Mouse (Mus musculus): ENCODE measurements around the gene Lypd6b.

Lypd6b gene

DNA sequence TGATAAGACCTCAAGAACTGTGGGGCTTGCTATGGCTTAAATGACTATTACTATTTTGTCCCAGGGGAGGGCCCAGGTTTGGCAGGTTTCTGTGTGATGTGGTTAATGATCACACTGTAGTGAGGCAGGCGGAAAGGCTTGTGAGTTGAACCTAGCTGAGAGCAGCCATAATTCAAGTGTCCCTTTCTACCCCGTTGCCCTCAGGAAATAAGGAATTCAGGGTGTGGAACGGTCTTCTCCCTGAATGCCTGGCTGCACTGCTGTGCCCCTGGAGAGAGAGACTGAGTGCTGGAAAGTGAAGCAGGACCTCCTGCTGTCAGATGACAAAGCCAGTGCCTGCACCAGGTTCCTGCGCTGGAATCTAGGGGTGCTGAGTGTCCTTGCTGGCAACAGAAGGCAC, 40.3 kb downstream of the Lypd6b start:
- DNase-seq = no peak

DNA sequence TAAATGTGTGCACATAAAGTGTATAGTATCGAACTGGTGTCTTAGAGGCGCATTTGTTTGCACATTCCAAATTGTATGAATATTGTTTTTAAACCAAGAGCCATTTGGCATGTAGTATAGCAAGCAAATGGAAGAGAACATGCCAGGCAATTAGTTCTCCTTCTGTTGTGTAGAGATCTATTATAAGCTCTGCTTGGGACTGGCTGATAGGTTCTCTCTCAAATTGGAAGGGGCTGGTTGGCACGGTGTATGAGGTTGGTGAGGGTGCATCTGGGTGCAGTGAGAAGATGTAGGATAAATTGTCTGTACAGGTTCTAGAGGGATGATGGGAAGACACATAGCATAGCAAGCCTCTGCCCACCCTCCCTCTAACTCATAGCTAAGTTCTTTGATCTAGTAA, 42.9 kb downstream of the Lypd6b start:
- DNase-seq = no peak

DNA sequence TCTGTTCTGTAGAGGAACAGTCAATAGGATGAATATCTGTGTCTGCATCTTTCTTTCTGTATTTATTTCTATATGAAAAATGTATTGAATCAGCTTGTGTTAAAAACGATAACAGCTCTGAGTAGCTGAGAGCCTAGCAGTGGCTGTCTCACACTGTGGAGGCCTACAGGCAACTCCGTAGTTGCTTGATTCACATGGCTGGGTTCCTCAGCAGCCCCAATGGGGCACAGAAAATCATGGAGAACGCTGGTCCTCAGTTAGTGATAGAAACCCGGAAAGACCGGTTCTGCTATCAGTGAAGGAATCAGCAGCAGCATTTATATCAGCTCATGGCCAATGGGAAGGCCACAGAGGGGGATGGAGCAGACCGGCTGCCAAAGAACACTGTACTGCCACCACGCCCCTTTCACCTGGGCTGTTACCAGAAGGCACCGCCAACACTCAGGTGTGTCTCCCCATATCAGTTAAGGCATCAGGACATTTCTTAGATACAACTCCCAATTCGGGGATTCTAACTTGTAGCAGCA, 44.9 kb downstream of the Lypd6b start:
- no peak for DNase-seq

DNA sequence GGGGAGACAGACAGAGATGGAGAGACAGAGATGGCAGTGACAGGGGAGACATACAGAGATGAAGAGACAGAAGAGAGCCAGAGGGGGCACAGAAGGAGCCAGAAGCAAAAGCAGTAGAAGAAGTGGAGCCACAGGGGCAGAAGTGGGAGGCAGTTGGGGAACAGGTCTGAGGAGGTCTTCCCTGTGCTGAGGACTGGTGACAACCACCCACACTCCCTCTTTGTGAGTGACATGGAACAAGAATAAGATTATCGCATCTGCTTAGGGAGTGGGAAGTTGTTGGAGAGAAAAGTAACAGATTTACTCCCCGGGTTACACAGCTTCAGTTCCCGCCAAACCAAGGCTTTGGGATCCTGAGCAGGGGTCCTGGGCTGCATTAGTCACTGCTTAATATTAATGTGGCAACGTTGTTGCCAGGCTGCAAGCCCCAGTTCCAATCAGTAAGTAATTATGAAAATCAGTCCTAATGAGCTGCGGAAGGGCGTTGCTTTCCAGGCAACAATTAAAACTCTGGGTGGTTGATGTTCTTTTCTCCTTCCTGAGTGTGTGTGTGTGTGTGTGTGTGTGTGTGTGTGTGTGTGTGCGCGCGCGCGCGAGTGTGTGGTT, 50.1 kb downstream of the Lypd6b start:
- no peak for DNase-seq

DNA sequence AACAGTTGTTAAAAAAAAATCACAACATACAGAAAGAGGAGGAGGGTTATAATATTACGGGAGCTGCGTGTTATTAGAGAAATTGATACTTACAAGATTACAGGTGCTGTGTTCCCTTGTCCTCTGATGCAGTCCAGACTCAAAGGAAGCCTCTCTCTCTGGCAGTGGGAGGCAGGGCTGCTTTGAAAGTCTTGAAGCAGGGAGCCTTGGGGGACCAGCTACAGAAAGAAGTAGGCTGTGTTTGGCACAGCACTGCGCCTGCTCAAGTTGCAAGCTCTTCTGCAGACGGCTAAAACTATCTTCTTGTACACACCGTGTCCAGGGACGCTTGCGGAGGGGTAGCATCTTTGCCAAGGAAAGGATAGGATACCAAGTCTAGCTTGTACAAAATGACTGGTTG, 51.1 kb downstream of the Lypd6b start:
- peak; percentile 38 for DNase-seq

DNA sequence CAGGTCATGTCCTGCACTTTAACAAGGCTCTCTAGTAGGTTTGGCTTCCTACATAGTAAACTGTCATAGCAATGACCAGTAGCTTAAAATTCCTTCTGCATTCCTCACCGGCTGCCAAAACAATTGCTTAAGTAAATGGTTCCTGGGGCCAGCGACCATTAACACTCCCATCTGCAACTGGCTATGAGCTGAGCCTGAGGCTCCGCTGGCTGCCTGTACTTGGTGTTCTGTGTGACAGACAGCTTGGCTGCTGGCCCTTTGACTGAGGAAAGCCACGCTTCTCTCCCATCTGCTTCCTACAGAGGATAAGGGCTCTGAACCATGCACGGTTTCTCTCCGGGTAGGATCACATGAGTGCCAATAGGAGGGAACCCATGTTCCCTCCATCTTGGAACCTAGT, 53.1 kb downstream of the Lypd6b start:
- no peak for DNase-seq

DNA sequence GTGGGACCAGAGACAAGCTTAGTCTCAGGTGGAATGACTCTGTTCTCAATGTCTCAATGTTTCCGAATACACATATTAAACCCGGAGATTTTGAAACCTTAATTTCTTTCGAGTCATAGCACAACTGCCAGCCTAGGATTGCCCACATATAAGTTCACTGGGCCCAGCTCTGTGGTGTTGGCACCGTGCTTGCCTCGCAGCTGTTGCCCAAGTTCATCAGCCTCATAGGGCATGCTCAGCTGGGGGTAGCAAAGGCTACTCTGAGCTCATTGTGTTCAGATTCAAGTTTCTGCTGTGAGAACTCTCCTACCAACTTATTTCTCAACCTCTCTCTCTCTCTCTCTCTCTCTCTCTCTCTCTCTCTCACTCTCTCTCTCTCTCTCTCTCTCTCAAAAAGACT, 53.6 kb downstream of the Lypd6b start:
- DNase-seq = no peak

DNA sequence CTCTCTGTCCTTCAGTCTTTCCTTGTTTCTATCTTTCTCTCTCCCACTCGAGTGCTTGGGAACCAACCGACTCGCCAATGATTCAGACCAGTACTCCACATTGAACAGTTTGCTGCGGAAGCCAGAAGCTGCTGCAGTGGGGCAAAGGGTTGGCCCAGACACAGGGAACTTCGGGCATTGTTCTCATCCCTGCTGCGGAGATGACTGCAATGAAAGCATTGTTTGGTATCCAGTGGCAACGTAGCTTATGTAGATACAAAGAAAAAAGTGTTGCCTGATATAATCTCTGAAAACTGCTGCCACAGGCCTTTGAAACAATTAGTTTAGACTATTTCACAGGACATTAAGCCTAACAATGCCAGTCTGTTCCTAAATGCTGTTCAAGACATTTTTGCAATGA, 57.6 kb downstream of the Lypd6b start:
- DNase-seq = no peak

DNA sequence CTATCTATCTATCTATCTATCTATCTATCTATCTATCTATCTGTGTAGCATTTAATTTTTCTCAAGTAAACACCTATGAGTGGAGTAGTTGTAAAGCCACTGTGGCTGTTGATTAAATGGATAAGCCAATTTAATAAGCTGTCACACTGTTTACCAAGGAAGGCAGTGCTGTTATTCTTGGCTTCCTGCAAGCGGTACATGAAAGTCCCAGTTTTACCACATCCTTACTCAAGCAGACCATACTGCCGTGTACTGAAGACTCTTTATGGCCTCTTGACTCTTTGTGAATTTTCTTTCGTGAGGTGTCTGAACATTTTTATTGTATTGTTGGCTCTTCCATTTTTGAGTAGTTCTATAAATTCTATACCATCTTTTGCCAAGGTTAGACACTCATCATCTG, 58.6 kb downstream of the Lypd6b start:
- DNase-seq = no peak

DNA sequence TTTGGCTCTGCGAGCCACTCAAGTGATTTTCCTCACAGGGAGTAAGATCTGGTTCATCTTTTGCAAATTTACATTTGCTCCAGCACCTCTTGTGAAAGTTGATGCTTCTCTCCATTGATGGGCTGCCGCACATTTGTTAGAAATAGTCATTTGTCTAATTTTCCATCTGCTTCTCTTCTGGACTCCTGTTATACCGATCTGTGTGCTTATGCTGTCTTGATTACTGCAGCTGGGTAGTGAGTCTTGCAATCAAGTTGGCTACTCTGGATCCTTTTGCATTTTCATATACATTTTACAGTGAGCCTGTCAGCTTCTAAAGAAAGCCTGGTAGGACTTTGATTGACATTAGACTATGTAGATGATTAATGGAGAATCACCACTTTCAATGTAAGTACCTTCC, 59.4 kb downstream of the Lypd6b start:
- no peak for DNase-seq

DNA sequence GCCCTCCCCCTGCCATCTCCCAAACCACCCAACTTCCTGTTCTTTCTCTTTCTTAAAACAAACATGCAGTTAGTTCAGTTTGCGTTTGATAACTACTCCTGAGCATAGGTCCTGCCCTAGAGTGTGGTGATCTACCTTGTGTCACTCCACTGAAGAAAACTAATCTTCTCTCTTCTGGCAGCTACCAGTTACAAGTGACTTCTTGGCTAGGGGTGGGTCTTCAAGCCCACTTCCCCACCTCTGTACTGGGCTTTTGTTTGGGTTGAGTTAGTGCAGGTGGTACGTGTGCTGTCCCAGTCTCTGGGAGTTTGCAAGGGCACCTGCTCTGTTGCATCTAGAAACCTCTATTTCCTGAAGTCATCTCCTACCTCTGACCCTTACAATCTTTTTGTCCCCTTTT, 60.3 kb downstream of the Lypd6b start:
- no peak for DNase-seq

DNA sequence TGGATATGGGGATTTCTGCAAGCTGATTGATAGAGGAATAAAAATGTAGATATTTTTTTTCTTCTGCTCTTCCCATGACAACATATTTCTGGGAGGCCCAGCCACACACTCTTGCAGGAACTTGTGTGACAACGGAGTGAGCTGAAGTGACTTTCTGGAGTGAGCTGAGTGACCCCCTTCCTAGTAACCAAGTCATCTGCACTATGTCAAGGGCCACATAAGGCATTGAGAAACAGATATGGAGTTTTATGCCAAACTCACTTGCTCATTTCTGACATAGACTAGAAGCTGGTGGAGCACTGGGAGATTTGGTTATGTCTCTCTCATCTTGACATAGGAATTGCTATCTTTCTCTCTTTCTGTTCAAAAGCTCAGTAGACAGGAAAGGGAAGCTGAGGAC, 62.3 kb downstream of the Lypd6b start:
- DNase-seq = no peak

DNA sequence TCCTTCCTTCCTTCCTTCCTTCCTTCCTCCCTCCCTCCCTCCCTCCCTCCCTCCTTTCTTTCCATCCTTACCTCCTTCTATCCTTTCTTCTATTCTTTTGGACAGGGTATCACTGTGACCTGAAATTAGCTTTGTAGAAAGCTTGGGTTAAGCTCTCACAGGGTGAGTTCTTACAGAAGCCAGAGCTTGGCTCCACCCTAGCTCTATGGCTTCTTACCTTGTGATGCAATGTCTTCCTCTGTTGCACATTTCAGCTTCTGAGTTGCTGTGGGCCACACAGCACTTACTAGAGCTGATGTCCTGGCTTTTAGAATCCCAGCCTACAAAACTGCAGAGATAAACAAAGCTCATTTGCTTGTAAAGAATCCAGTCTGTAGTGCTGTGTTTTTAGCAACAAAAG, 64.5 kb downstream of the Lypd6b start:
- no peak for DNase-seq

DNA sequence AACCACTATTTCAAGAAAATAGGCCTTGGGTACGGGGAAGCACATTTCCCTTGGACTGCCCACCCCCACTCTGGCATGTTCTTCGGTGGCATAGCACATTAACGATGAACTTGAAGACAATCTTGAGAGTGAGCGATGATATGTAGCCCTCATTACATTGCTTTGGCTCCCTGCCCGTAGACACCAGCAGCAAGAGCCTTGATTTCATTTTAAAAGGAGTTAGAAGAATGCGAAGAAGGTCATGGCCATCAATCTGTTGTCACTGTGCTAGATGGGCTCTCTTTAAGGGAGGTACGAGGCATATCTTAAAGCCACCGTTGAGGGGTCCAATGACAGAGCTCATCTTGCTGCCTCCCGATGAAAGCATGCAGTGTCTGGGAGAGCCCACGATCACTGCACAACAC, 68.7 kb downstream of the Lypd6b start:
- DNase-seq = no peak

DNA sequence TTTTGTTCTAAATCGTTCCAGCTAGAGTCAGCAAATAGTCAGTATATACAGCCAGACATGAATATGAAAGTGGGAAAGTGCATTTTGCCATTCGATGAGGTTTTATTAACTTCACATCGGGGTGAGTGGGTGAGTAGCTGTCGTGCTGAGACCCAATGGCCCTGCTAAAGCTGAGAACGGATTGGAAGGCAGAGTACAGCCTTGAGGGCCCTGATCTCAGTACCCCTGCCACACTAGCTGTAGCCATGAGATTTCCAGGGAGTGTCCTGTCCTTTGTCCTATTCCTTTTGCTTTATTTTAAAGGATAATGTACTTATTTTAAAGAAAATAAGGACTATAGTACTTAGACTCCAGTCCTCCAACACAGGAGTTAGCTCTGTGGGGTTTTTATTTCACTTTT, 69.1 kb downstream of the Lypd6b start:
- DNase-seq = no peak

DNA sequence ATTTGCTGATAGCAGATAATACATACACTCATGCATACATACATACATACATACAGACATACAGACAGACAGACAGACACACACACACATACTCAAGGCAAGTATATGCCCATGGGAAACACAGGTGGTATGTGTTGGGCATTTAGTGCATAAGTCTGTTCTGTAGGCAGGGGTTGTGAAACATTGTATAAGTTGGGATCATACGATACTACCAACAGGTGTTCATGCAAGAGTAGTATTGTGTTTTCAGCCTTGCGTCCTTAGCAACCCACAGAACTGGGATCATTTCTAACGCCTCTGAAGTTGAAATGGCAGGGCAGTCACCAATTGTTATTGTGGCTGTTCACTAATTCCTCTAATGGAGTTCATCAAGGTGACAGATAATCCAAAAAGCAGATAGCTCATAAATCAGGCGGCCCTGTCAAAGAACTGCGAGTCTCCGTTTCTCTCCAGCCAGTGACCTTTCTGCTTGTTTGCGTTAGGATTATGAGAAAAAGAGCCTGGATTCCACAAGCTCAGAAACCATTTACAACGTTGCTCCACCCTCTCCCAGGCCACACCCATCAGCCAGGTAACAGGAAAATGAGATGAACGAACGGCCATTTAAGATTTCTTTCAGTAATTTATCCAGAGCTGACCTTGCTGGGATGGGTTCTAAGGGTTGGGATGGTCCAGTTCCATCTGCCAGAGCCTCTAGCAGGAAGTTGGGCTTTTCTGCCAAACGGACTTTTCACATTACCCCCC, 72.9 kb downstream of the Lypd6b start:
- DNase-seq = no peak

DNA sequence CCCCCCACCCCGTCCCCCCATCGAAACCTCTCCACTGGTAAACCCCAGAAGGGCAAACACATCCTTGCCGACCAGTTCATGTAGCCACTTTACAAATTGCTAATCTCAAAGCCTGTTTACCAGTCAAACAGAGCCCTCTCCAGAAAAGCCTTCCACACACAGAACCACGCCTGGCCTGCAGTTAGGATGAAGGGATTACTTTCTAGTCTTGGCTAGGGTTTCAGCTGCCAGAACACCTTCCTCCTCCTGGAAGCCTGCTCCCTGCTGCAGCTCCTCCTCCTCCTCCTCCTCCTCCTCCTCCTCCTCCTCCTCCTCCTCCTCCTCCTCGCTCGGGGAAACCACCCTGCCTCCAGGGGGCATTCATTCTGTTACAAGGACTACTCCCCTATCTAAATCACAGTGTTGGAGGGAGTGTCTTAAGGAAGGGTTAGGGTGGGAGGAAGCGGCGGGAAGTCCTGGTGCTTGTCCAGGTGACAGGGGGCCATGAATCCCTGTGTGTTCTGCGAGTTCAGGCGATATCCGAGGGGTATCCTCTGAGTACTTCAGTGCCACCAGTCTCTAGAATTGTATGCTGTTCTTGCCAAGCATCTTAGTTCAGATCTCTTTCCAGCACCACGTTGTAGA, 73.6 kb downstream of the Lypd6b start:
- no peak for DNase-seq

DNA sequence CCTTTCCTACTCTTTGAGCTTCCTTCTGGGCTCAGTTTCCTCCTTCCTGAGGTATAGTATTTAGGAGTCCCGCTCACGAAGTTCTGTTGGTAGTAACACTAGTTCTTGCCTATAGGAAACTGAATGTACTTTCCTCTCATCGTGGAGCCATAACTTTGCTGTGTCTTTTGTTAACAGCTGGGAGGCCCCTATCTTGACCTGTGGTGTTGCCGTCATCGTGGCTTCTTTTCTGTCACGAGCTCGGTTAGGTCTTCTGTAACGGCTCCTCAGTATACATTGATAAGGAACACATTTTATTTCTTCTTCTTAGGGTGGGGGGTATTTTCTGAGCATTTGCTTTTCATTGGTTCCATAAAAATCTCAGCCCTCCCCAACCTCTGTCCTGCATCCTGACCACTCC, 74.2 kb downstream of the Lypd6b start:
- DNase-seq = no peak

DNA sequence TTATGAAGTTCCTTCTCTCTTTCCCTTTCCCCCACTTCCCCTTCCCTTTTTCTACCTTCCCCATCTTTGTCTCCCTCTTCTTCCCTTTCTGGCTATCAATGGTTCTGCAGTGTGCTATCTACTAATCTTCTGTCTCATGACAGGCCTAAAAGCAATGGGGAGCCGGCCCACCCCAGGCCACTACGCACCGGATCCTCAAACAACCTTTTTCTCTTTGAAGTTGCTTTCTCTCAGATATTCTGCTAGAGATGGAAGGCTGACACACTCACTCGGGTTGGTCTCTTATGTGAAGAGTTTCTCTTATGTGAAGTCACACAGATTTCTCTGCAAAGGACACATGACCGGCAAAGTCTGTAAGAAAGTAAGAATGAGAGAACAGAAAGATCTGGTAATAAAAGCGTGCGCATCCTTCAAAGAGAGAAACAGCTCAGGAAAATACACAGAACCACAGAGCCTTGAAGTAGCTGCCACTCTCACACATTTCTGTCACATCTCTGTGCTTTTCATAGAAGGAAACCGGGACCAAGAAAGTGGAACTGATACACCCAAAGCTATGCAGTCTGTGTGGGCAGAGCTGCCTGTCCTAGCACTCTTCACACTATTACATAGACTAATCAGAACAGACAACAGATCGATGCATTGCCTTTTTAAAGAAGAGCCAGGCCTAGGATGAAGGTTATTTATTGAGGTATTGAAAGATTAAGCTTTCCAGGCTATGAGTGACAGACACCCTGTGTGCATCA, 80.8 kb downstream of the Lypd6b start:
- DNase-seq = no peak

DNA sequence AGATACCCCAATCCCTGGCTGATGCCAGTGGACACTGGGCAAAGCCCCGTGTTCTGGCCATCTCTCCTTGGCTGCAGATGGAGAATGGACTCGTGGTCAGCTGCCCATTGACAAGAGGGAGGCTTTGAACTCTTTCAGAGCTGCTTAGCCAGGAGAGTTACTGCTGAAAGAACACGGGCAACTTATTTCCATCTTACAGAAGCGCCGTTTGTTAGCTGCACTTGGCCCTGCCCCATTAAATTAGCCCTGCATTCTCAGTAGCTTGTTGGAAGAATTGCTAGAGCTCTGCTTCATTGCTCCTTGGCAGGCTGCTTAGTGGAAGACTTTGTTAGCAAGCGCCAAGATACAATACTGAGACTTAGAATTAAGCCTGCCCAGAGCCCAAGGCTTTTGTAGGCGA, 81.6 kb downstream of the Lypd6b start:
- no peak for DNase-seq

DNA sequence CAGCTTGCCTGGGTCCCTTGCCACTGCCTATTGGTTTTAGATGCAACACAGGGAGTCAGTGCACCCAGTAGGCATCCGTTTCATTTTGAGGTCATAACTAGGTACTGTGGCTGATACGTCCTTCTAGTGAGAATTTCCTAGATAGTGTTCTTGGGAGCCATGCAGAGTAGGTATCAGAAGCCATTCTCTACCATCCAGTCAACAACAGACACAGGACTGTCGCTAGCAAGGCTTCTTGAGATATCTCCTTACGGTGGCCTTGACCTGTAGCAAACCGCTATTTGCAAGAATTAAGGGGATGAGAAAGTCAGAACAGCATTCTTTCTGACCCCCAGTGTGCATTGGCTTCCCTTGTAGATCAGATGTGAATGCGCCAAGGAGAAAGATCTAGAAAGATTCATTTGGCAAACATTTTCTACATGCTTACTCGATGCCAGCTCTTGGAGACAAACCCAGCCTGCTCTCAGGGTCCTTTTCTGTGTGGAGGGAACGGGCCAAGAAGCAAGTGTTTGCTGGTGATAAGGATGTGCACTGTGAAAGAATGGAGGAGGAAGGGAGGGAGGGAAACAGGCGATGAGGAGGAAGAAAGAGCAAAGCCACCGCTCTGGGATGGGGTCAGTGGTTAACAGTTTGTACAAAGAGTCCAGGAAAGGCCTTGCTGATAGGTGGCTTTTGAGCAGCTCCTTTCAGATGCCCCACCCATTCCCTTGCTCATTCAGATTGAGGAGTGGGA, 82.5 kb downstream of the Lypd6b start:
- no peak for DNase-seq

DNA sequence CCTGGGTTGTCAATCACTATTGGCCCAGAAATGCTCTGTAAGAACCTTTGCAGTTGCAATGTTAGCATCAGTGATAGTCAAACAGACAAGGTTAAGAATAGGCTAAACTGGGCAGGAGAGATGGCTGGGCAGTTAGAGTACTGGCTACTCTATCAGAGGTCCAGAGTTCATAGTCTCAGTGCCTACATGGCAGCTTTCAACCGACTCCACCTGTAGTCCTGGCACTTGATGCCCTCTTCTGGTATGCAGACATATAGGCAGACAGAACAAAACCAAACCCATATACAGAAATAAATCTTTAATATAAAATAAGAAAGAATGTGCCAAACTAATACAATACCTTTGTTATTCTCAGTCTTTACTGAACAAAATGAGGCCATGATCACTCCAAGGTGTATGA, 83.5 kb downstream of the Lypd6b start:
- DNase-seq = no peak

DNA sequence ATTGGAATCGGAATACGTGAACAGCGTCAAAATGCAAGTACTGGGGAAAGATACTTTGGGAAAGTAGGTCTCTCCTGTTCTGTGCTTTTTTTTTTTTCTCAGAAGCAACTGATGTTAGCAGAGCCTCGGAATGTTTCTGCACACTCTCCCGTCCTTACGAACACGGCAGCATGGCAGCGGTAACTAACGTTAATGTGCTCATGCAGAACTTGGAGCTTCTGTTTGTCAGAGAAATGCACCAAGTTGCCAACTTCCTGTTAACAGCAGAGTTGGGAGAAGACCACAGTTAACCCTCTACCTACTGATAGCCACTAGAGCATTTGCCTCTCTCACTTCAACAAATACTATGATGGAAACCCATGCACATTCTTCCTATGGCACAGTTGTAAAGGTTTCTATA, 93.0 kb downstream of the Lypd6b start:
- no peak for DNase-seq
